Mouse (Mus musculus) MEL (cell line): ENCODE data around the gene Card9. TPM values are rescaled to one million over a fixed set of nuclear protein-coding genes. Genes with fewer than 3 reads are reported as not detected.

Experiments used
- DNase-seq: peaks from one replicate; pipeline ENCODE4 v3.0.0; 2011; ENCODE audit warnings: low read depth, low spot score
- H3K27ac ChIP-seq: 2 replicates; pipeline ENCODE4 v1.5.1; 2012; ENCODE audit warnings: low read depth, mild to moderate bottlenecking, control low read depth, low read length, moderate library complexity; ENCODE audit not compliant: control insufficient read depth
- H3K27me3 ChIP-seq, 2 experiments: fragments of 150-350 bp in 1 of 2; sonication (generic) in 1 of 2; 2 replicates each; pipeline ENCODE4 v1.6.1; 2012; ENCODE audit warnings: low read length in 2 of 2, mild to moderate bottlenecking in 2 of 2, improper control_type of control experiment in 1 of 2, moderate library complexity in 1 of 2; ENCODE audit not compliant: insufficient read depth in 2 of 2, control insufficient read depth in 1 of 2
- H3K36me3 ChIP-seq, 2 experiments: 2 replicates each; pipeline ENCODE4 v1.6.1; 2012 to 2014; ENCODE audit warnings: low read length in 2 of 2, improper control_type of control experiment in 1 of 2, inconsistent platforms in 1 of 2, mild to moderate bottlenecking in 1 of 2; ENCODE audit not compliant: insufficient read depth in 2 of 2, control insufficient read depth in 1 of 2
- H3K4me1 ChIP-seq, 2 experiments: fragments of 150-350 bp in 1 of 2; sonication (generic) in 1 of 2; 2 replicates each; pipeline ENCODE4 v1.6.1; 2012; ENCODE audit warnings: low read length in 2 of 2, improper control_type of control experiment in 1 of 2, mild to moderate bottlenecking in 1 of 2; ENCODE audit not compliant: insufficient read depth in 2 of 2, control insufficient read depth in 1 of 2
- H3K4me3 ChIP-seq, 2 experiments: fragments of 150-350 bp in 1 of 2; sonication (generic) in 1 of 2; 2 replicates each; pipeline ENCODE4 v1.5.1; 2012; ENCODE audit warnings: low read depth in 2 of 2, low read length in 2 of 2, mild to moderate bottlenecking in 2 of 2, moderate library complexity in 2 of 2, control low read depth in 1 of 2, improper control_type of control experiment in 1 of 2; ENCODE audit not compliant: control insufficient read depth in 1 of 2, insufficient read depth in 1 of 2
- H3K79me2 ChIP-seq: 2 replicates; pipeline ENCODE4 v1.6.1; 2012; ENCODE audit warnings: mild to moderate bottlenecking, low read length, moderate library complexity; ENCODE audit not compliant: control insufficient read depth, poor library complexity, insufficient read depth
- H3K9ac ChIP-seq: 2 replicates; pipeline ENCODE4 v1.6.1; 2012; ENCODE audit warnings: low read depth, mild to moderate bottlenecking, control low read depth, low read length, moderate library complexity; ENCODE audit not compliant: control insufficient read depth, poor library complexity, severe bottlenecking
- H3K9me3 ChIP-seq: fragments of 150-350 bp; sonication (generic); replicated peaks from 2 replicates; pipeline ENCODE4 v1.6.1; 2012; ENCODE audit warnings: mild to moderate bottlenecking, low read length, improper control_type of control experiment, moderate library complexity; ENCODE audit not compliant: insufficient read depth
- BHLHE40 ChIP-seq: IDR thresholded peaks from 2 replicates; pipeline ENCODE4 v1.6.1; 2012; ENCODE audit warnings: low read depth, mild to moderate bottlenecking, inconsistent platforms, low read length, improper control_type of control experiment, borderline replicate concordance
- ELF1 ChIP-seq: IDR thresholded peaks from 2 replicates; pipeline ENCODE4 v1.6.1; 2014; ENCODE audit warnings: low read depth, mild to moderate bottlenecking, inconsistent platforms, low read length, improper control_type of control experiment, moderate library complexity
- ETS1 ChIP-seq: IDR thresholded peaks from 2 replicates; pipeline ENCODE4 v1.6.1; 2012; ENCODE audit warnings: low read depth, mild to moderate bottlenecking, inconsistent platforms, low read length, improper control_type of control experiment, moderate library complexity
- GATA1 ChIP-seq: IDR thresholded peaks from 2 replicates; pipeline ENCODE4 v1.6.1; 2011; ENCODE audit warnings: low read depth, low read length, improper control_type of control experiment
- JUND ChIP-seq: IDR thresholded peaks from 2 replicates; pipeline ENCODE4 v1.6.1; 2011; ENCODE audit warnings: low read depth, mild to moderate bottlenecking, improper control_type of control experiment, low read length
- MAZ ChIP-seq: IDR thresholded peaks from 2 replicates; pipeline ENCODE4 v1.6.1; 2012; ENCODE audit warnings: low read depth, mild to moderate bottlenecking, inconsistent platforms, low read length, improper control_type of control experiment
- MYB ChIP-seq: IDR thresholded peaks from 2 replicates; pipeline ENCODE4 v1.6.1; 2011; ENCODE audit warnings: mild to moderate bottlenecking, low read depth, low read length, improper control_type of control experiment
- NELFE ChIP-seq: IDR thresholded peaks from 2 replicates; pipeline ENCODE4 v1.6.1; 2011; ENCODE audit warnings: low read depth, low read length, improper control_type of control experiment
- POLR2A ChIP-seq, 2 experiments: IDR thresholded peaks; 2 replicates each; pipeline ENCODE4 v1.6.1; 2011 to 2012; ENCODE audit warnings: low read length in 2 of 2, mild to moderate bottlenecking in 2 of 2, control low read depth in 1 of 2, improper control_type of control experiment in 1 of 2, low read depth in 1 of 2, moderate library complexity in 1 of 2; ENCODE audit not compliant: control insufficient read depth in 1 of 2, insufficient read depth in 1 of 2, poor library complexity in 1 of 2
- POLR2AphosphoS5 ChIP-seq: IDR thresholded peaks from 2 replicates; pipeline ENCODE4 v1.6.1; 2012; ENCODE audit warnings: low read depth, borderline replicate concordance, mild to moderate bottlenecking, inconsistent platforms, low read length, moderate library complexity, mixed read lengths
- SIN3A ChIP-seq: IDR thresholded peaks from 2 replicates; pipeline ENCODE4 v1.6.1; 2012; ENCODE audit warnings: low read length, improper control_type of control experiment, inconsistent platforms
- ZC3H11A ChIP-seq: IDR thresholded peaks from 2 replicates; pipeline ENCODE4 v1.6.1; 2012; ENCODE audit warnings: low read depth, mild to moderate bottlenecking, inconsistent platforms, low read length, improper control_type of control experiment
- ZKSCAN1 ChIP-seq: IDR thresholded peaks from 2 replicates; pipeline ENCODE4 v1.6.1; 2012; ENCODE audit warnings: low read depth, mild to moderate bottlenecking, inconsistent platforms, low read length, improper control_type of control experiment, moderate library complexity
- ZMIZ1 ChIP-seq: IDR thresholded peaks from 2 replicates; pipeline ENCODE4 v1.6.1; 2012; ENCODE audit warnings: low read depth, mild to moderate bottlenecking, inconsistent platforms, low read length, improper control_type of control experiment, moderate library complexity
- polyA plus RNA-seq, 2 experiments: library from polyadenylated mRNA; stranded (reverse) in 1 of 2; unstranded in 1 of 2; fragments of >175 nt in 1 of 2; fragments of >200 nt in 1 of 2; gene quantifications; 2 replicates each; pipeline versions ENCODE4 v1.2.1 to v1.2.4; 2012; ENCODE audit warnings: low replicate concordance in 2 of 2, low read depth in 1 of 2; ENCODE audit not compliant: insufficient read length in 2 of 2, insufficient read depth in 1 of 2, missing spikeins in 1 of 2
- total RNA-seq: library from RNA; depleted of rRNA; stranded (reverse); fragments of 300-350 nt; gene quantifications from 2 replicates; pipeline ENCODE4 v1.2.3, GENCODE M21; 2012

Gene Card9
- total and polyA plus RNA-seq, 3 experiments, result 0.35 to 0.72 TPM; not detected in 1

- peak overlapping the region; percentile 58 for H3K9ac ChIP-seq
- no peak overlapping the region for H3K27ac ChIP-seq
- H3K27me3 ChIP-seq, result peaks cover 0 to 2% of the 10 kb centered on the region in 2 experiments; a peak in 3 of 4 replicates
- no peaks in the 10 kb centered on the region for H3K36me3 ChIP-seq
- H3K9me3 ChIP-seq, result no peaks in the 10 kb centered on the region
- H3K4me1 ChIP-seq, result no peaks in the 10 kb centered on the region; a peak in 1 of 4 replicates
- peak overlapping the region; percentile 61 to 64 for H3K4me3 ChIP-seq
- H3K79me2 ChIP-seq, result no peaks in the 10 kb centered on the region
- peak; percentile 26 for DNase-seq
- TF ChIP-seq ZC3H11A (no peak), ELF1 (no peak), POLR2A (IDR thresholded peaks at IDR 0.05; ENCODE audit: control insufficient read depth in 1 of 2, insufficient read depth in 1 of 2, low read depth in 1 of 2, low read length in 2 of 2, poor library complexity in 1 of 2) (no peak), SIN3A (no peak), NELFE (no peak), JUND (no peak), BHLHE40 (no peak), POLR2AphosphoS5 (no peak), GATA1 (no peak), MYB (no peak), ZKSCAN1 (no peak), ZMIZ1 (no peak)
Observed at GRCm38 (mm10) chr2:26315925-26316311, 44.8 kb downstream of the Card9 start.

- H3K27ac ChIP-seq, result no peak within 1 kb of the TSS
- H3K79me2 ChIP-seq, result no peaks in the 10 kb centered on the region
- no peaks in the 10 kb centered on the region; a peak in 1 of 4 replicates for H3K4me1 ChIP-seq
- no peaks in the 10 kb centered on the region for H3K9me3 ChIP-seq
- peak within 1 kb of the TSS; percentile 58 for H3K9ac ChIP-seq
- peak; percentile 32 for DNase-seq
- no peaks in the 10 kb centered on the region for H3K36me3 ChIP-seq
- peaks cover 0 to 2% of the 10 kb centered on the region in 2 experiments; a peak in 3 of 4 replicates for H3K27me3 ChIP-seq
- TF ChIP-seq ETS1 (no peak), MAZ (no peak)
- peak within 1 kb of the TSS; percentile 61 to 64 for H3K4me3 ChIP-seq
Observed at GRCm38 (mm10) chr2:26315072-26315924, 45.4 kb downstream of the Card9 start, which contains the start of gene Gpsm1. TSS of gene Gpsm1 (plus strand) at chr2:26315515.
